Mouse (Mus musculus): Measurements from ENCODE around the gene Smc4. TPM values are rescaled to one million over a fixed set of nuclear protein-coding genes. Genes with fewer than 3 reads are reported as not detected.

Smc4 gene
- polyA plus RNA-seq, 1 experiment from 2014 or later: 135 TPM

DNA sequence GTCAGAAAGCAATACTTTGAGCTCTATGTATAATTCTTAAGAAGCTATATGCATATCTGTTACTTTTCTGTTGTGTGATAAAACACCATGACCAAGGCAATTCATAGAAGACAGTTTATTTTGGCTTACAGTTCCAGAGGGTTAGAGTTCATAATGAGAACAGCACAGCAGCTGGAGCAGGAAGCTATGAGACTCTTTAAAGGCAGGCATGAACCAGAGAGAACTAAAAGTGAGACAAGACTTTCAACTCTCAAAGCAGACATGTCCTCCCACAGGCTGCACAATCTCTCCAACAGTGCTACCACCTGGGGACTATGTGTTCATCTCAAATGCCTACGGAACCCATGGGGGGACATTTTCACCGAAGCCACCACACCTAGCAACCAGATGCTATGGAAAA, 35.6 kb downstream of the Smc4 start:
- H3K36me3 ChIP-seq (ENCODE audit: control insufficient read depth, insufficient read depth, low read length): peaks cover 49% of the 10 kb centered on the region
- no peak overlapping the region for H3K4me2 ChIP-seq (ENCODE audit: low read length)
- no peaks in the 10 kb centered on the region for H3K27me3 ChIP-seq (replicated peaks; ENCODE audit: control insufficient read depth, insufficient read depth, low read length)
- H3K4me3 ChIP-seq (ENCODE audit: low read depth, low read length): peak overlapping the region; percentile 10; the same call in 1 of the 2 replicates
- H3K4me1 ChIP-seq (replicated peaks; ENCODE audit: control insufficient read depth, insufficient read depth, low read length): 0 out of 2 replicates have a peak, but pooled peaks cover 2% of the 10 kb centered on the region
- ATAC-seq (replicated peaks; ENCODE audit: low FRiP score, low TSS enrichment, low read depth) (no peak), DNase-seq (ENCODE audit: low spot score) (no peak)
- 93% methylated on average over 2 of the region's 2 CpGs for WGBS
- H3K9ac ChIP-seq (ENCODE audit: low read length): no peak overlapping the region
- no peaks in the 10 kb centered on the region for H3K9me3 ChIP-seq (ENCODE audit: control insufficient read depth, low read length)
- H3K27ac ChIP-seq (ENCODE audit: low read depth): no peak overlapping the region

DNA sequence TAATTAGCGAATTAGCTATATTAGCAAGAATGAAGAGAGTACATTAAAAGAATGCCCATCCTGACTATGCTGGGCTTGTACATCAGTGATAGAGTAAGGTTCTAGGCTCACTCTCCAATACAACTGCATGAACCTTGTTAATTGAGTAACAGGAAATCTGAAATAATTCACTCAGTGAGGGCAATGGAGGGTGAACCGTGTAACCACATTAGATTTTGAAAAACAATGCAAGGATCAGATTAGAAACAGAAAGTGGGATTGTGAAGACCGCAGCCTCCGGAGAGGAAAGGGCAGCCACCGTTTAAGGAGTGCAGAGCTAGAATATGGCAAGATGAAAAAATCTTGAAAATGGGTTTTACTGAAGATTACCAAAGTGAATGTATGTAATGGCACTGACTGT, 36.8 kb downstream of the Smc4 start:
- H3K4me3 ChIP-seq (ENCODE audit: low read depth, low read length): peak overlapping the region; percentile 3; the same call in 1 of the 2 replicates
- H3K9ac ChIP-seq (ENCODE audit: low read length): no peak overlapping the region
- H3K4me2 ChIP-seq (ENCODE audit: low read length): peak overlapping the region; percentile 25
- DNase-seq (ENCODE audit: low spot score): no peak
- peaks cover 38% of the 10 kb centered on the region for H3K36me3 ChIP-seq (ENCODE audit: control insufficient read depth, insufficient read depth, low read length)
- H3K27me3 ChIP-seq (replicated peaks; ENCODE audit: control insufficient read depth, insufficient read depth, low read length): no peaks in the 10 kb centered on the region
- no peak overlapping the region for H3K27ac ChIP-seq (ENCODE audit: low read depth)
- H3K4me1 ChIP-seq (replicated peaks; ENCODE audit: control insufficient read depth, insufficient read depth, low read length): 0 out of 2 replicates have a peak, but pooled peaks cover 2% of the 10 kb centered on the region
- 80% methylated on average over 5 of the region's 5 CpGs for WGBS
- no peaks in the 10 kb centered on the region for H3K9me3 ChIP-seq (ENCODE audit: control insufficient read depth, low read length)
- no peak for ATAC-seq (replicated peaks; ENCODE audit: low FRiP score, low TSS enrichment, low read depth)

DNA sequence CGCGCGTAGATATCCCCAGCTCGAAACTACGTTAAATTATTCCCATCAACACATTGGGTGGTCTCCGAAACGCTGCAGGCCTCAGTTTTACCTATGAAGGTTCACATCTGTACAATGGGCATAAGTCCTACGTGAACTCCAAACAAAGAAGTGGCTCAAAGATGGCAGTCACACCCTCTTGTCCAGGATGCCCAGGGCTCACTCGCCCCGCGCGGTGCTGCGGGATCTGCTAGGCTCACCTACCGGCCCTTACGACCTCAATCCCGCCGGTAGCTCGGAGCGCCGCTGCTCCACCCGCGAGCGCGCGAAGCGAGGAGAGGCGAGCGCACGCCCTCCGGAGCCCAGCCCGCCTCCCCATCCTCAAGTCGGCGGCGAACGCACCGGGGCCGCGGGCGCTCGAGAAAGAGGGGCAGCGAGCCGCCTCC, 39.6 kb downstream of the Smc4 start:
- Histone ChIP-seq H3K36me3 (ENCODE audit: control insufficient read depth, insufficient read depth, low read length) (peaks cover 20% of the 10 kb centered on the region), H3K9me3 (ENCODE audit: control insufficient read depth, low read length) (no peaks in the 10 kb centered on the region), H3K4me2 (ENCODE audit: low read length) (peak overlapping the region; percentile 54), H3K27me3 (replicated peaks; ENCODE audit: control insufficient read depth, insufficient read depth, low read length) (no peaks in the 10 kb centered on the region), H3K4me1 (replicated peaks; ENCODE audit: control insufficient read depth, insufficient read depth, low read length) (0 out of 2 replicates have a peak, but pooled peaks cover 2% of the 10 kb centered on the region), H3K9ac (ENCODE audit: low read length) (peak overlapping the region; percentile 84), H3K27ac (ENCODE audit: low read depth) (peak overlapping the region; percentile 96), H3K4me3 (ENCODE audit: low read depth, low read length) (peak overlapping the region; percentile 91)
- peak; percentile 86 for DNase-seq (ENCODE audit: low spot score)
- ATAC-seq (replicated peaks; ENCODE audit: low FRiP score, low TSS enrichment, low read depth): peak; percentile 42
- WGBS: under 1% methylated on average over 41 of the region's 42 CpGs

DNA sequence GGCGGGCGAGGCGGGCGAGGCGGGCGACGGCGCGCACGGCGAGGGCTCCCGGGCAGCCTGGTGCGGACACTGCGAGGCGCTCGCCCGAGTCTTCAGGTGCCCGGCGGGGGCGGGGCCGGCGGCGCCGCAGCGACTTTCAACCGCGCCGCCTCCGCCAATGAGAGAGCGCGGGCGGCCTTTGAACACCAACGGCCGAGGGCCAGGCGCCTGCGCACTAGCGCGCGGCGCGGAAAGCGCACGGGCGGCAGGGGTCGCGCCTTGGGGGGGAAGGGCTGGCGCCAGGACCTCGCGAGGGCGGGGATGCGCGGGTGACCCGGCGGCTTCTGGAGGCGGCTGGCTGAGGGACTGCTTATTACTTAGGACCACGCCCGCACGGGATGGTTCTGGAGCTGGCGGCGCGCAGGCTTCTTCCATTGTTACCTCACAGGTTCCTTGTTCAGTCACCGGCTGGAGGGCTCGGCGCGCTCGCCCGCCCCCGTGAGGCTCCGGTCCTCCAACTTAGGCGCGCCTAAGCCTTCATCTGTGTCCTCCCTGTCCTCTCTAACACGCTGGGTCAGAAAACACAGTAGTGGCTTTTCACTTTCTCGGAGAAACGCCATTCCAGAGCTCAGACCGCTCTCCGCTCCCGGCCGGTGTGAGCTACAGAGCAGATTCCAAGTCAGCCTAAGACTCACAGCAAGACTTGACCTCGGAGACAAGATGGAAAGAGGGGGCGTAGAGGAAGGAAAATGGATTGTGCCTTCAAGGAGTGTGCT, 40.3 kb downstream of the Smc4 start, which contains the start of gene Trim59:
Trim59 (minus strand) TSS at position 111 of the 755 bp plus-strand sequence.
- H3K4me2 ChIP-seq (ENCODE audit: low read length): peak within 1 kb of the TSS; percentile 86
- WGBS: under 1% methylated on average over 65 of the region's 80 CpGs
- DNase-seq (ENCODE audit: low spot score) (peak; percentile 93), ATAC-seq (replicated peaks; ENCODE audit: low FRiP score, low TSS enrichment, low read depth) (peak; percentile 96)
- H3K27ac ChIP-seq (ENCODE audit: low read depth): peak within 1 kb of the TSS; percentile 96
- H3K9ac ChIP-seq (ENCODE audit: low read length): peak within 1 kb of the TSS; percentile 84
- peaks cover 20% of the 10 kb centered on the region for H3K36me3 ChIP-seq (ENCODE audit: control insufficient read depth, insufficient read depth, low read length)
- H3K4me3 ChIP-seq (ENCODE audit: low read depth, low read length): peak within 1 kb of the TSS; percentile 91
- 0 out of 2 replicates have a peak, but pooled peaks cover 2% of the 10 kb centered on the region for H3K4me1 ChIP-seq (replicated peaks; ENCODE audit: control insufficient read depth, insufficient read depth, low read length)
- no peaks in the 10 kb centered on the region for H3K27me3 ChIP-seq (replicated peaks; ENCODE audit: control insufficient read depth, insufficient read depth, low read length)
- no peaks in the 10 kb centered on the region for H3K9me3 ChIP-seq (ENCODE audit: control insufficient read depth, low read length)

DNA sequence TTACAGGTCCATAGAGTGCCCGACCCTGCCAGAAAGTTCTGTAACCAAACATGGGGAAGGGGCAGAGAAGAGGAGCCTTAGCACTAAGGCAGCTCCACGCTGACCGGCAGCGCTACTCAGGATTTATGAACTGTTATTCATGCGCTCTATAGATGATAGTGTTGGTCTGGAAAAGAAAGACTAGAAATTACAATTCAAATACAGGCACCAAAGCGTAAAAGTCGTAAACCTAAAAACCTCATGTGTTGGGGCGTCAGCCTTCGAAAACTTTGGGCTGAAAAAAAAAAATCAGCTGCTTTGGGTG, 40.8 kb downstream of the Smc4 start:
- H3K36me3 ChIP-seq (ENCODE audit: control insufficient read depth, insufficient read depth, low read length): peaks cover 16% of the 10 kb centered on the region
- 4% methylated on average over 9 of the region's 9 CpGs for WGBS
- peak overlapping the region; percentile 96 for H3K27ac ChIP-seq (ENCODE audit: low read depth)
- ATAC-seq (replicated peaks; ENCODE audit: low FRiP score, low TSS enrichment, low read depth) (no peak), DNase-seq (ENCODE audit: low spot score) (no peak)
- peak overlapping the region; percentile 91 for H3K4me3 ChIP-seq (ENCODE audit: low read depth, low read length)
- H3K4me1 ChIP-seq (replicated peaks; ENCODE audit: control insufficient read depth, insufficient read depth, low read length): 0 out of 2 replicates have a peak, but pooled peaks cover 2% of the 10 kb centered on the region
- H3K9me3 ChIP-seq (ENCODE audit: control insufficient read depth, low read length): no peaks in the 10 kb centered on the region
- peak overlapping the region; percentile 84 for H3K9ac ChIP-seq (ENCODE audit: low read length)
- H3K27me3 ChIP-seq (replicated peaks; ENCODE audit: control insufficient read depth, insufficient read depth, low read length): no peaks in the 10 kb centered on the region
- peak overlapping the region; percentile 86 for H3K4me2 ChIP-seq (ENCODE audit: low read length)

DNA sequence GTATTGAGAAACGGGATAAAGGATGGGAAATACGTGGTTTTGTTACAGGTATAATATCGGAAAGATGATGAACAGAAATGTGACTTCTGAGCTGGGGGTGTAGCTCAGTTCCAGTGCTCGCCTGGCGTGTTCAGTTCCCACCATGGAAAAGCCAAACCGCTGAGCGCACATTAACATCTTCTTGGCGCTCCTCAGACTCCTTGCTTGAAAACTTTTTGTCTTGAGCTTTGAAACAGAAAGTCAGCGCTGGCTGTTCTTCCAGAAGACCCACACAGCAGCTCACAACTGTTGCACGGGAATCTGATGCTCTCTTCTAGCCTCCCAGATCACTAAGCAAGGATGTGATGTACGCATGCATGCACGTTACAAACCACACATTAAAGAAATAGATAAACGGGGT, 41.2 kb downstream of the Smc4 start:
- Histone ChIP-seq H3K4me1 (replicated peaks; ENCODE audit: control insufficient read depth, insufficient read depth, low read length) (0 out of 2 replicates have a peak, but pooled peaks cover 2% of the 10 kb centered on the region), H3K4me2 (ENCODE audit: low read length) (peak overlapping the region; percentile 86), H3K9me3 (ENCODE audit: control insufficient read depth, low read length) (no peaks in the 10 kb centered on the region), H3K36me3 (ENCODE audit: control insufficient read depth, insufficient read depth, low read length) (peaks cover 12% of the 10 kb centered on the region), H3K4me3 (ENCODE audit: low read depth, low read length) (peak overlapping the region; percentile 91), H3K27ac (ENCODE audit: low read depth) (no peak overlapping the region), H3K27me3 (replicated peaks; ENCODE audit: control insufficient read depth, insufficient read depth, low read length) (no peaks in the 10 kb centered on the region), H3K9ac (ENCODE audit: low read length) (peak overlapping the region; percentile 84; the same call in 1 of the 2 replicates)
- no peak for ATAC-seq (replicated peaks; ENCODE audit: low FRiP score, low TSS enrichment, low read depth)
- WGBS: 23% methylated on average over 13 of the region's 13 CpGs
- DNase-seq (ENCODE audit: low spot score): no peak

DNA sequence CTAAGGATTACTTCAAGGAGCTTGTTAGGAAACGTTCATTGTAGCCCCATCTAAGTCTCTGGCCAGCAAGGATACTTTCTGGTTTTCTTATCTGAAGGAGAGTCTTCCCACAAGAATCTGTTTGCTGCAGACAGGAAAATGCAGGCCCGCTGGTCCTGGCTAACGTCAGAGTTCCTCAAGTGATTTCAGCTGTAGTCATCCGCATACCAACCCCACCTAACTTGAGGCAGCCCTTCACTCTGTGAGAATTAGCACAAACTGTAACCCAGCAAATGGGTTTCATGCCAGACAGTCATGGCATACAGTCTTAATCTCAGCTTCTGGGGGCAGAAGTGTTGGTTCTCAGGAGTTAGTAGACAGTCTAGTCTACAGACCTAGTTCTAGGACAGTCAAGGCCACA, 42.0 kb downstream of the Smc4 start:
- ATAC-seq (replicated peaks; ENCODE audit: low FRiP score, low TSS enrichment, low read depth): no peak
- Histone ChIP-seq H3K4me2 (ENCODE audit: low read length) (no peak overlapping the region), H3K4me1 (replicated peaks; ENCODE audit: control insufficient read depth, insufficient read depth, low read length) (0 out of 2 replicates have a peak, but pooled peaks cover 2% of the 10 kb centered on the region), H3K9me3 (ENCODE audit: control insufficient read depth, low read length) (no peaks in the 10 kb centered on the region), H3K36me3 (ENCODE audit: control insufficient read depth, insufficient read depth, low read length) (peaks cover 7% of the 10 kb centered on the region; the same call in 1 of the 2 replicates), H3K27me3 (replicated peaks; ENCODE audit: control insufficient read depth, insufficient read depth, low read length) (no peaks in the 10 kb centered on the region), H3K4me3 (ENCODE audit: low read depth, low read length) (no peak overlapping the region), H3K9ac (ENCODE audit: low read length) (no peak overlapping the region), H3K27ac (ENCODE audit: low read depth) (no peak overlapping the region)
- WGBS: 34% methylated on average over 4 of the region's 4 CpGs
- no peak for DNase-seq (ENCODE audit: low spot score)

DNA sequence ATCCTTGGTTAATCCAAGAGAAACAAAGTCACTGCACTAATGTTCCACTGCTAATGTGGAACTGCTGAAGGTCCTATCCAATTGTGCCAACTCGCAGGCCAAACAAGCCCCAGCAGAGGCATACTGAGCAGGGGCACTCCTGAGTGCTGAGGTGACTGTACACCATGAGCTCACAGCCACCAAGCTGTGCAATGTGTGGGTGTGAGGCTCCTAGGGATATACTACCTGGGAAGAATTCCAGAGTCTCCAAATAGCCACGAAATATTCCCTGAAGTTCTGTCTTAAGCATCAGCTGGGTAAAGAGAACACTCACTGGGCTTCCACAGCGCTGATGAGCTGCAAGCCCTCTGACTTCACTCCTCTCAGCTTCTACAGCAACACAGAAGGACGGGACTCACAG, 43.1 kb downstream of the Smc4 start:
- no peak overlapping the region for H3K4me2 ChIP-seq (ENCODE audit: low read length)
- no peak for ATAC-seq (replicated peaks; ENCODE audit: low FRiP score, low TSS enrichment, low read depth)
- no peaks in the 10 kb centered on the region for H3K27me3 ChIP-seq (replicated peaks; ENCODE audit: control insufficient read depth, insufficient read depth, low read length)
- 0 out of 2 replicates have a peak, but pooled peaks cover 2% of the 10 kb centered on the region for H3K4me1 ChIP-seq (replicated peaks; ENCODE audit: control insufficient read depth, insufficient read depth, low read length)
- H3K9ac ChIP-seq (ENCODE audit: low read length): no peak overlapping the region
- H3K9me3 ChIP-seq (ENCODE audit: control insufficient read depth, low read length): no peaks in the 10 kb centered on the region
- no peak for DNase-seq (ENCODE audit: low spot score)
- peaks cover 7% of the 10 kb centered on the region; the same call in 1 of the 2 replicates for H3K36me3 ChIP-seq (ENCODE audit: control insufficient read depth, insufficient read depth, low read length)
- H3K27ac ChIP-seq (ENCODE audit: low read depth): no peak overlapping the region
- WGBS: 80% methylated on average over 4 of the region's 4 CpGs
- H3K4me3 ChIP-seq (ENCODE audit: low read depth, low read length): no peak overlapping the region
